Mouse (Mus musculus) small intestine, adult 2 months (tissue): ENCODE results near the gene Alyref2.

Experiments used
- CTCF ChIP-seq: fragments of 200-500 bp; IDR thresholded peaks from 2 replicates; pipeline ENCODE4 v1.5.1; 2012; ENCODE audit warnings: low read depth, mild to moderate bottlenecking, control low read depth, inconsistent platforms, low read length, moderate library complexity, mixed read lengths; ENCODE audit not compliant: insufficient replicate concordance, insufficient read length; ENCODE audit errors: extremely low read depth
- POLR2A ChIP-seq: fragments of 200-500 bp; IDR thresholded peaks from 2 replicates; pipeline ENCODE4 v1.6.1; 2012; ENCODE audit warnings: low read depth, mild to moderate bottlenecking, control low read depth, inconsistent platforms, low read length, moderate library complexity

DNA sequence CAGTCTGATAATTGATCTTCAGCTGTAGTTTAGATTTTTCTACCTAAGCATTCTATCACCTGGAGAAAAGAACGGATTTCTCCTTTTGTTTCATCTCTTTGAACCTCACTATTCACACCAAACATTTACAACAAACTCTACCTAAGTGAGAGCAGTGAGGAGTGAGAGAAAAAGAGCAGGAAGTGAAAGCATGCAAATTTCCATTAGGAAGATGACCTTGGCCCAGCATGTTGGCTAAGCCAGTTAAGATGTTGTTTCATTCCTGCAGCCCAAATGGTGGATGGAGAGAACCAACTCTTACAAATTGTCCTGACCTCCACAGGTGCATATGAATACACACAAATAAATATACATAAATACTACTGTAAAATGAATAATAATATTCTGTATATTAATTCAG is 37.4 kb downstream of the Alyref2 start:
- TF ChIP-seq POLR2A (no peak), CTCF (no peak)
